ENCODE assay signal across 7 mouse cellular contexts in the genomic region with DNA sequence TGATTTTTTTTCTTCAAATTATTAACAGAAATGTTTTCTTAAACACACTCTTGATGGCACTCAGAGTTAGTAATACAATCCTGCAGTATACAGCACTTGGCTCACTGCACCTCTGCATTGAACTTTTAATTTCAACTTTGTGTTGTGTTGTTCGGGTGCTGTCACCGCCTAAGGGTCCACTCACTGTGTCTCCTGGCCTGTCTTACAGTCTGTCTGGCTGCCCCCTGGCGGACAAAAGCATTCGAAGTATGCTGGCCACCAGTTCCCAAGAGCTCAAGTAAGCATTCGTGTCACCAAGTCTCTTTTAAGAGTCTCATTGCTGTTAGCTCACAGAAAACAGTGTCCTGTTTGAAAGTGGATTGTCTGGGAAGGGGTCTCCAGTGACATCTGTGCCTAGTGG.
A peak's percentile ranks its signal among the peaks of the same experiment; 100 is the strongest.
DNase-seq lines count a peak whose midpoint lies in the region; ATAC-seq and TF ChIP-seq lines count a peak whose summit lies in the region.

No protein-coding gene starts in this region.

- ATAC-seq in liver, postnatal 0 days: no peak

- TF ChIP-seq EP300 in liver, postnatal 0 days (IDR thresholded peaks at IDR 0.05; ENCODE audit: low read depth): no peak

- H3K9me3 ChIP-seq in liver, postnatal 0 days (ENCODE audit: low read length): no peaks in the 10 kb centered on the region

- H3K27ac ChIP-seq in liver, postnatal 0 days (ENCODE audit: low read depth): no peak overlapping the region

- 28% methylated on average over 5 of the region's 5 CpGs for WGBS in liver, postnatal 0 days (ENCODE audit: insufficient replicate concordance)

- no peak overlapping the region for H3K9ac ChIP-seq in liver, postnatal 0 days (replicated peaks)

- DNase-seq in ovary, postnatal 10 days (ENCODE audit: low spot score): peak; percentile 14
- DNase-seq in ovary, adult 18-20 months (ENCODE audit: low spot score): no peak
- peak; percentile 44 to 78 for DNase-seq in adrenal gland, adult (ENCODE audit: inconsistent age in 2 of 2, low spot score in 1 of 2)
- DNase-seq in embryo, embryonic 11 days: peak; percentile 81
- peak; percentile 36 to 62 for DNase-seq in heart, postnatal 36 days
- peak; percentile 39 for DNase-seq in liver, postnatal 0 days
- DNase-seq in right cerebral cortex, postnatal 14 days: peak; percentile 79

- H3K27me3 ChIP-seq in liver, postnatal 0 days (ENCODE audit: insufficient read depth, low read length): no peaks in the 10 kb centered on the region

- H3K4me2 ChIP-seq in liver, postnatal 0 days (ENCODE audit: low read depth, low read length): no peak overlapping the region

- no peak overlapping the region for H3K4me3 ChIP-seq in liver, postnatal 0 days (ENCODE audit: low read depth, low read length)

- intact Hi-C loops in heart, postnatal 36 days (cut with DNase I): no loop called here

- H3K36me3 ChIP-seq in liver, postnatal 0 days (replicated peaks; ENCODE audit: insufficient read depth, low read length): no peaks in the 10 kb centered on the region

- no peaks in the 10 kb centered on the region for H3K4me1 ChIP-seq in liver, postnatal 0 days (ENCODE audit: insufficient read depth)

- TF ChIP-seq CTCF in liver, postnatal 0 days (IDR thresholded peaks at IDR 0.05; ENCODE audit: low read depth): peak; percentile 61
